15 mouse cellular contexts compared by ENCODE assay signal in the genomic region with DNA sequence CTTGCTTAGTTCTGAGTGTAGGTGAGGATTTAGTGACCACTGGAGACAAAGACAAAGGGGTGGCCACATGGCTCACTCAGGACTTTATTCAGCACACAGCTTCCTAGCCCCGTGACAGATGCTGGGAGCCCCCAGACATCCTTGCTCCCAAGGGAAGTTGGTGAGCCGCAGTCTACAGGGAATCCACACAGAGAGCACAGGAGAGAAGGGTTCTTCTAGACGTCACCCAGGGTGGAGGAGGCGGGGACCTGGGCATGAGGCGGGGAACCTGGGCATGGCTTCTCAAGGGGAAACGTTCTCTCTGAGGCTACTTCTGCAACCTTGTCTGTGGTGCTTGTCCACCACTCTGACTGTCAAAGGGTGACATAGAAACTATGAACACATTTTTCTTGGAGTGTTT. TPM values are rescaled to one million over a fixed set of nuclear protein-coding genes. Genes with fewer than 3 reads are reported as not detected.
DNase-seq lines count a peak whose midpoint lies in the region; ATAC-seq and TF ChIP-seq lines count a peak whose summit lies in the region.
"Had no signal": no experiment of that assay in that cellular context is flagged by ENCODE, and none has a peak within 500 bp of the region (broad histone marks: within the 10 kb centered on the region; RNA-seq: fewer than 3 reads in every experiment).

No protein-coding gene starts in this region.

- H3K27me3 ChIP-seq in hindbrain, embryonic 10.5 days (ENCODE audit: insufficient read depth, poor library complexity, severe bottlenecking), result no peaks in the 10 kb centered on the region
- H3K27me3 ChIP-seq in hindbrain, postnatal 0 days (ENCODE audit: insufficient read depth, low read length), result no peaks in the 10 kb centered on the region
- no peaks in the 10 kb centered on the region for H3K27me3 ChIP-seq in embryonic facial prominence, embryonic 10.5 days (replicated peaks; ENCODE audit: low read depth, poor library complexity, severe bottlenecking)
- H3K27me3 ChIP-seq in embryonic facial prominence, embryonic 15.5 days, result no peaks in the 10 kb centered on the region
- H3K27me3 ChIP-seq: CH12.LX; intestine, embryonic 15.5 days had no signal

- peaks cover 11% of the 10 kb centered on the region for H3K36me3 ChIP-seq in hindbrain, embryonic 10.5 days
- H3K36me3 ChIP-seq in hindbrain, postnatal 0 days (ENCODE audit: insufficient read depth, low read length), result no peaks in the 10 kb centered on the region
- peaks cover 11% of the 10 kb centered on the region for H3K36me3 ChIP-seq in embryonic facial prominence, embryonic 10.5 days (replicated peaks)
- no peaks in the 10 kb centered on the region for H3K36me3 ChIP-seq in embryonic facial prominence, embryonic 15.5 days
- H3K36me3 ChIP-seq: intestine, embryonic 15.5 days; liver, embryonic 13.5 days had no signal

- H3K4me2 ChIP-seq in hindbrain, postnatal 0 days (ENCODE audit: low read depth, low read length), result no peak overlapping the region
- H3K4me2 ChIP-seq in embryonic facial prominence, embryonic 15.5 days (replicated peaks), result no peak overlapping the region
- H3K4me2 ChIP-seq: intestine, embryonic 15.5 days; liver, embryonic 13.5 days had no signal

- DNase-seq in hindbrain, embryonic 10.5 days (ENCODE audit: low spot score), result no peak
- DNase-seq in hindbrain, postnatal 0 days (ENCODE audit: low spot score), result no peak
- no peak for DNase-seq in embryonic facial prominence, embryonic 10.5 days (ENCODE audit: low spot score)
- peak; percentile 52 for DNase-seq in lung, postnatal 36 days
- DNase-seq in kidney, adult 18-20 months, result no peak
- no peak for DNase-seq in left cerebral cortex, postnatal 14 days (ENCODE audit: low spot score in 2 of 2)
- DNase-seq: adrenal gland, postnatal 25 days; cerebellum, adult 9-10 months; kidney, postnatal 25 days; layer of hippocampus, postnatal 36 days; liver, embryonic 13.5 days; retina, postnatal 1 day had no signal

- ATAC-seq in hindbrain, postnatal 0 days, result no peak
- peak; percentile 65; the same call in 1 of the 2 replicates for ATAC-seq in embryonic facial prominence, embryonic 15.5 days (ENCODE audit: insufficient number of reproducible peaks, low FRiP score, low TSS enrichment, low read depth)
- ATAC-seq: intestine, embryonic 15.5 days had no signal

- peak overlapping the region; percentile 63; the same call in 1 of the 2 replicates for H3K27ac ChIP-seq in hindbrain, embryonic 10.5 days
- H3K27ac ChIP-seq in hindbrain, postnatal 0 days, result no peak overlapping the region
- H3K27ac ChIP-seq in embryonic facial prominence, embryonic 10.5 days (replicated peaks), result 0 out of 2 replicates have a peak overlapping the region, but pooled peaks have one; percentile 41
- H3K27ac ChIP-seq in embryonic facial prominence, embryonic 15.5 days (replicated peaks), result no peak overlapping the region
- H3K27ac ChIP-seq: intestine, embryonic 15.5 days; liver, embryonic 13.5 days had no signal

- TF ChIP-seq CTCF in hindbrain, postnatal 0 days (IDR thresholded peaks at IDR 0.05; ENCODE audit: low read depth), result no peak

- H3K4me3 ChIP-seq in hindbrain, embryonic 10.5 days, result no peak overlapping the region
- H3K4me3 ChIP-seq in hindbrain, postnatal 0 days (ENCODE audit: low read length), result no peak overlapping the region
- H3K4me3 ChIP-seq in embryonic facial prominence, embryonic 10.5 days, result no peak overlapping the region
- no peak overlapping the region for H3K4me3 ChIP-seq in embryonic facial prominence, embryonic 15.5 days (replicated peaks)
- H3K4me3 ChIP-seq: intestine, embryonic 15.5 days; liver, embryonic 13.5 days had no signal

- WGBS in hindbrain, embryonic 10.5 days, result 60% methylated on average over 6 of the region's 6 CpGs
- WGBS in hindbrain, postnatal 0 days, result 48% methylated on average over 6 of the region's 6 CpGs
- 68% methylated on average over 6 of the region's 6 CpGs for WGBS in embryonic facial prominence, embryonic 10.5 days
- WGBS in embryonic facial prominence, embryonic 15.5 days, result 62% methylated on average over 6 of the region's 6 CpGs

- no peaks in the 10 kb centered on the region for H3K9me3 ChIP-seq in hindbrain, embryonic 10.5 days
- no peaks in the 10 kb centered on the region for H3K9me3 ChIP-seq in hindbrain, postnatal 0 days (ENCODE audit: low read length)
- no peaks in the 10 kb centered on the region for H3K9me3 ChIP-seq in embryonic facial prominence, embryonic 10.5 days
- no peaks in the 10 kb centered on the region for H3K9me3 ChIP-seq in embryonic facial prominence, embryonic 15.5 days (replicated peaks)
- H3K9me3 ChIP-seq: intestine, embryonic 15.5 days; liver, embryonic 13.5 days had no signal

- no peak overlapping the region for H3K9ac ChIP-seq in hindbrain, postnatal 0 days (replicated peaks; ENCODE audit: low read length)
- no peak overlapping the region for H3K9ac ChIP-seq in embryonic facial prominence, embryonic 15.5 days
- H3K9ac ChIP-seq: intestine, embryonic 15.5 days; liver, embryonic 13.5 days had no signal

- intact Hi-C loops in left cerebral cortex, postnatal 14 days (cut with DNase I), result no loop called here

- H3K4me1 ChIP-seq in hindbrain, embryonic 10.5 days (replicated peaks), result peaks cover 68% of the 10 kb centered on the region
- H3K4me1 ChIP-seq in hindbrain, postnatal 0 days (ENCODE audit: insufficient read depth, low read length), result peaks cover 19% of the 10 kb centered on the region
- H3K4me1 ChIP-seq in embryonic facial prominence, embryonic 10.5 days, result peaks cover 54% of the 10 kb centered on the region
- peaks cover 23% of the 10 kb centered on the region for H3K4me1 ChIP-seq in embryonic facial prominence, embryonic 15.5 days

RNA-seq across cellular contexts. Expression of gene Itsn1, which starts 34.9 kb away (rescaled TPM):
- polyA plus RNA-seq in hindbrain, embryonic 10.5 days (2016; fragmentation: Nextera tagmentation; extraction: Ambion mirVana), result 50.7 and 55.5 TPM in 2 replicates
- 65.1 and 69.5 TPM in 2 replicates for total RNA-seq in hindbrain, postnatal 0 days (2014; rRNA removed)
- polyA plus RNA-seq in hindbrain, postnatal 0 days (2015; fragmentation: Nextera tagmentation; extraction: Ambion mirVana), result 33.6 and 34.8 TPM in 2 replicates
- polyA plus RNA-seq in embryonic facial prominence, embryonic 10.5 days (2016; fragmentation: Nextera tagmentation; extraction: Ambion mirVana), result 40.1 and 43.5 TPM in 2 replicates
- polyA plus RNA-seq in embryonic facial prominence, embryonic 15.5 days (2015; fragmentation: Nextera tagmentation; extraction: Ambion mirVana), result 23.3 and 26.7 TPM in 2 replicates
- total RNA-seq in left cerebral cortex, postnatal 14 days (2021), result 100 to 1,000 TPM; 118 to 127 TPM

RNA-seq across cellular contexts. Expression of gene Cryzl1, which starts 35.2 kb away (rescaled TPM):
- 65.1 and 71.6 TPM in 2 replicates for polyA plus RNA-seq in hindbrain, embryonic 10.5 days (2016; fragmentation: Nextera tagmentation; extraction: Ambion mirVana)
- 28.4 and 67.3 TPM in 2 replicates for total RNA-seq in hindbrain, postnatal 0 days (2014; rRNA removed)
- polyA plus RNA-seq in hindbrain, postnatal 0 days (2015; fragmentation: Nextera tagmentation; extraction: Ambion mirVana), result 88.0 and 101 TPM in 2 replicates
- 60.0 and 63.7 TPM in 2 replicates for polyA plus RNA-seq in embryonic facial prominence, embryonic 10.5 days (2016; fragmentation: Nextera tagmentation; extraction: Ambion mirVana)
- polyA plus RNA-seq in embryonic facial prominence, embryonic 15.5 days (2015; fragmentation: Nextera tagmentation; extraction: Ambion mirVana), result 71.1 and 75.7 TPM in 2 replicates
- total RNA-seq in left cerebral cortex, postnatal 14 days (2021), result 10 to 100 TPM; 98.5 to 99.7 TPM

Comparison
In these comparisons a context has a peak if more than half of its experiments do, and no peak if none do; other contexts are left out.
1. H3K27ac ChIP-seq: peak in hindbrain, embryonic 10.5 days (single experiment) and embryonic facial prominence, embryonic 10.5 days (single experiment); none in hindbrain, postnatal 0 days (single experiment) and embryonic facial prominence, embryonic 15.5 days (single experiment).